Mouse (Mus musculus) stomach, embryonic 14.5 days (tissue): Measurements from ENCODE around the gene Ccdc153. TPM values are rescaled to one million over a fixed set of nuclear protein-coding genes. Genes with fewer than 3 reads are reported as not detected.
A peak's percentile ranks its signal among the peaks of the same experiment; 100 is the strongest.

Experiments used
- ATAC-seq: fragments of 200-750 bp; cut with Nextera tagmentation; 2 replicates; pipeline ENCODE4 v1.8.0; 2017; ENCODE audit warnings: low read depth, moderate TSS enrichment; ENCODE audit not compliant: insufficient number of reproducible peaks, insufficient read depth, low FRiP score
- H3K27ac ChIP-seq: fragments of 300-500 bp; sonication (generic); 2 replicates; pipeline ENCODE4 v1.5.1; 2014; ENCODE audit warnings: mild to moderate bottlenecking, low read length, moderate library complexity, mixed read lengths
- H3K27me3 ChIP-seq: fragments of 300-500 bp; sonication (generic); 2 replicates; pipeline ENCODE4 v1.6.1; 2014; ENCODE audit warnings: low read length, control low read depth, mixed read lengths; ENCODE audit not compliant: control insufficient read depth, insufficient read depth
- H3K36me3 ChIP-seq: fragments of 300-500 bp; sonication (generic); 2 replicates; pipeline ENCODE4 v1.6.1; 2014; ENCODE audit warnings: mild to moderate bottlenecking, control low read depth, low read length, moderate library complexity, mixed read lengths; ENCODE audit not compliant: control insufficient read depth, insufficient read depth
- H3K4me1 ChIP-seq: fragments of 300-500 bp; sonication (generic); 2 replicates; pipeline ENCODE4 v1.6.1; 2014; ENCODE audit warnings: low read length, control low read depth, mixed read lengths; ENCODE audit not compliant: control insufficient read depth, insufficient read depth
- H3K4me2 ChIP-seq: fragments of 300-500 bp; sonication (generic); replicated peaks from 2 replicates; pipeline ENCODE4 v1.6.1; 2014; ENCODE audit warnings: low read depth, low read length, control low read depth
- H3K4me3 ChIP-seq: fragments of 300-500 bp; sonication (generic); 2 replicates; pipeline ENCODE4 v1.5.1; 2014; ENCODE audit warnings: low read depth, low read length, control low read depth
- H3K9ac ChIP-seq: fragments of 300-500 bp; sonication (generic); replicated peaks from 2 replicates; pipeline ENCODE4 v1.6.1; 2014; ENCODE audit warnings: low read depth, mild to moderate bottlenecking, control low read depth, low read length, moderate library complexity, mixed read lengths
- H3K9me3 ChIP-seq: fragments of 300-500 bp; sonication (generic); 2 replicates; pipeline ENCODE4 v1.6.1; 2016; ENCODE audit warnings: low read depth, low read length, control low read depth; ENCODE audit not compliant: control insufficient read depth
- WGBS: fragments of 180-500 bp; shearing (Covaris S2); extraction: QIAGEN DNeasy Blood & Tissue Kit; methylation state at CpG from one replicate; pipeline ENCODE4 v1.1.7; 2014; 5-methylcytosine and 5-hydroxymethylcytosine counted together
- polyA plus RNA-seq: library from polyadenylated mRNA; unstranded; fragments of >200 nt; fragmentation: Nextera tagmentation; extraction: Ambion mirVana; gene quantifications from 2 replicates; pipeline ENCODE4 v1.2.1, GENCODE M21; 2014

Ccdc153 gene
- polyA plus RNA-seq, 1 experiment from 2014 or later = not detected

DNA sequence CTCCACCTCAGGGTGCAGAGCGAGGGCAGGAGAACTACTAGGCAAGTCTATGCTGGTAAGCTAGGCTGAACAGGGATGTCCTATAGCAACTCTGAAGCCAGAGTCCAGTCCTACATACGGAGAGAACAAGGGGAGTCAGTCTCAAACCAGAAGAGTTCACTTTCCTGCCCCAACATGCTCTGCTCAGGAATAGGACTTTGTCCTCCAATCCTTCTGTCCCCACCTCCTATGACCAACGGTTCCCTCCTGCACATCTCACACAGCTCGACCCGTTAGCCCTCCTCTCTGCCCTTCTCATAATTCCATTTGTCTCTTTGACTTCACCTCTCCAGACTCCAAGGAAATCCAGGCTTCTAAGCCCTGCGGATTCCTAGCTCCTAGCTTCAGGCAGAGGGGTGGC lies 7.4 kb downstream of the Ccdc153 start:
- Histone ChIP-seq H3K4me3 (no peak overlapping the region), H3K27ac (no peak overlapping the region), H3K4me2 (no peak overlapping the region), H3K9me3 (no peaks in the 10 kb centered on the region), H3K4me1 (no peaks in the 10 kb centered on the region), H3K36me3 (no peaks in the 10 kb centered on the region), H3K27me3 (no peaks in the 10 kb centered on the region), H3K9ac (no peak overlapping the region)
- no peak for ATAC-seq
- 77% methylated on average over 6 of the region's 6 CpGs for WGBS

DNA sequence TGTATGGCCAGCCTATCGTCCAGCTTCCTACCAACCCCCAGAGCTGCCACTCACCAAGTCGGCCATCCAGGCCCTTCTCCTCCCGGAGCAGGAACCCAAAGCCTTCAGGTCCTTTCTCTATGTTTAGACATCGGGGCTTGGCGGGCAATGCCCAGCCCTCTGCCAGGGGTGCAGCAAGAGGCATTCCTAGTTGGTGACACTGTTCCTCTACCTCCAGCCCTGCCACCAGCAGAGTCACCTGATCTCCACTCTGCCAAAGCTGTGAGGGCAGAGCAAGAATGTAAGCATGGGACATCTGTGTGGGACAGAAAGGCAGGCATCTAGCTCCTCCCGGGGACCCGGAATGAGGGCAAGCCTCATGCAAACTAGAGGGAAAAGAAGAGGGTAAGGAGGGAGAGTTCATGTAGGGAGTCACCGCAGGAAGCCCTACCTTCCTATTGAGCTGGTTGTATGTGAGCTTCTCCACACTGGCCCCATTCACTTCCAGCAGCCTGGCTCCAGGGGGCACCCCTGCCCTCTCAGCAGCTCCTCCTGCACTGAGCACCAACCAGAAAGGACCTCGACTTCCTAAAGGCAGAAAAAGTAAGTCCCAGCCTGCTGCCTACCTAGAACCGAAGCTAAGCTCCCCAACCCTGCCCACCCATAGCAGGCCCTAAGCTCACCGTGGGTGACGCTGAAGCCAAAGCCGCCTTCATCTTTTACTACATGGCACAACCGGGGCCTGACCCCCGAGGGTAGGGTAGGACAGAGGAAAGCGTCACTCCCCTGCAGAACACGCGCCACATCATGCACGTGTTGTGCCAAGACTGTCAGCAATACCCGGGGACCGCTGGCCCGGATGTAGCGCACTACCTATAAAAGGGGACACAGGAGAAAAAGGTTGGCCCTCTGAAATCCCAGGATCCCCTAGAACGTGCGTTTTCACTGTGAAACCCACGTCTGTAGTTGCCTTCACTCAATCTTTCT lies 9.0 kb downstream of the Ccdc153 start:
- Histone ChIP-seq H3K27me3 (no peaks in the 10 kb centered on the region), H3K4me1 (peaks cover 3% of the 10 kb centered on the region; the same call in 1 of the 2 replicates), H3K9ac (no peak overlapping the region), H3K4me3 (no peak overlapping the region), H3K27ac (no peak overlapping the region), H3K36me3 (no peaks in the 10 kb centered on the region), H3K4me2 (no peak overlapping the region), H3K9me3 (no peaks in the 10 kb centered on the region)
- 47% methylated on average over 26 of the region's 26 CpGs for WGBS
- peak; percentile 77; the same call in 1 of the 2 replicates for ATAC-seq

DNA sequence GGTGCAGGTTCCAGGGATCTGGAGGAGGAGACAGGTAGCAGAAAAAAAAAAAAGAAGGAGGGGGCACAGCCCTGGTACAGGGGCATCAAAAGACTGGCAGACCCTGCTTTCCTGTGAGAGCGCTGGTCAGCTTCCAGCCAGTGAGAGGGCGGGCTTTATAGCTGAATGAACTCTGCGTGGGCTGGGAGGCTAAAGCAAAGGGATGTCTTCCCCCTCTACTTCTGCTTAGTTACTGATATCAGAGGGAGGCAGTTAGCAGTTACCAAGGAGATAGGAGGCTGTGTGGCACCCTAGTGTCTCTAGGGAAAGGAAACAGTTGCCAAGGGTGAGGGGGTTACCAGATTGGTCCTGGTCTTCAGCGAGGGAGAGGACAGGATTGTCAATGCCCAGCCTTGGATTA lies 10.0 kb downstream of the Ccdc153 start:
- no peak for ATAC-seq
- H3K9ac ChIP-seq = no peak overlapping the region
- no peak overlapping the region for H3K27ac ChIP-seq
- H3K9me3 ChIP-seq = no peaks in the 10 kb centered on the region
- H3K36me3 ChIP-seq = no peaks in the 10 kb centered on the region
- no peaks in the 10 kb centered on the region for H3K27me3 ChIP-seq
- no peak overlapping the region for H3K4me2 ChIP-seq
- H3K4me1 ChIP-seq = peaks cover 8% of the 10 kb centered on the region; the same call in 1 of the 2 replicates
- H3K4me3 ChIP-seq = no peak overlapping the region
- WGBS = 53% methylated on average over 4 of the region's 4 CpGs

DNA sequence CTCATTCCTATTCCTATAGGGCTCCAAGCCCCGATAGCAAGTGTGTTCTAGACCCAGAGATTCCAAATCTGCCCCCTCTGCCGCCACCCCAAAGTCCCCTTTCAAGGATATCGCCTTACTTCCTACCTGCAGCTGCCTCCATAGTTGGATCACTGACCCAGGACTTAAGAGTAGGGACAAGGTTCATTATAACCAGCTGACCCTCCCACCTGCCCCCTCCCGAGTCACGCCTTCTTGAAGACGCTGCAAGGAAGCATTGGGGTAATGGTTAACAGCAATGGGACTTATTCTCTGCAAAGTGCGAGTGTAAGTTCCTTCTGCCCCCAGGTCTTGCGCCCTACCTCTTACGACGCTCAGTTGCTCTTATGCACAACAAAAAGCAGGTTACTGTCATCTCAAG lies 10.8 kb downstream of the Ccdc153 start, which contains the start of gene Pdzd3:
TSS of gene Pdzd3 (minus strand) at position 158 of the 400 bp plus-strand sequence.
- Histone ChIP-seq H3K27me3 (no peaks in the 10 kb centered on the region), H3K4me2 (no peak within 1 kb of the TSS), H3K36me3 (no peaks in the 10 kb centered on the region), H3K9me3 (no peaks in the 10 kb centered on the region), H3K27ac (no peak within 1 kb of the TSS), H3K4me3 (no peak within 1 kb of the TSS), H3K4me1 (peaks cover 8% of the 10 kb centered on the region; the same call in 1 of the 2 replicates), H3K9ac (no peak within 1 kb of the TSS)
- no peak for ATAC-seq
- WGBS = 73% methylated on average over 10 of the region's 10 CpGs

DNA sequence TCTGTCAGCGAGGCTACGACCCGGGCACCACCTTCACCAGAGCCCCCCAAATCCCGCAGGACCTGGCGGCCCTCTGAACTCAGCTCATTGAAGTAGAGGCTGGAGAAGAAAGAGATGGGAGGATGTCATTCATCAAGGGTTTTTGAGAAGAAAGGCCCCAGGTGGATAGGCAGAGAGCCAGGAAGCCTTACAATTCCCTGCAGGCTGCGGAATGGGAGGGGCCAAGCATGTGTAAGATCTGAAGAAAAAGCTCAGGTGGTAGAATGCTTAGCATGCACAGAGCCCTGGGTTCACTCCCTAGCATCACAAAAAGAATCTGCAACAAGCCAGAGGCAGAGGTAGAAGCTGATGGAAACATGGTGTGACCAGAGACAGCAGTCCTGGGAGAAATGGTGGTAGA lies 13.0 kb downstream of the Ccdc153 start:
- no peaks in the 10 kb centered on the region for H3K27me3 ChIP-seq
- H3K4me1 ChIP-seq = peaks cover 8% of the 10 kb centered on the region; the same call in 1 of the 2 replicates
- no peak overlapping the region for H3K27ac ChIP-seq
- WGBS = 68% methylated on average over 6 of the region's 6 CpGs
- no peaks in the 10 kb centered on the region for H3K9me3 ChIP-seq
- H3K4me3 ChIP-seq = no peak overlapping the region
- no peak for ATAC-seq
- H3K9ac ChIP-seq = no peak overlapping the region
- H3K4me2 ChIP-seq = no peak overlapping the region
- H3K36me3 ChIP-seq = no peaks in the 10 kb centered on the region

DNA sequence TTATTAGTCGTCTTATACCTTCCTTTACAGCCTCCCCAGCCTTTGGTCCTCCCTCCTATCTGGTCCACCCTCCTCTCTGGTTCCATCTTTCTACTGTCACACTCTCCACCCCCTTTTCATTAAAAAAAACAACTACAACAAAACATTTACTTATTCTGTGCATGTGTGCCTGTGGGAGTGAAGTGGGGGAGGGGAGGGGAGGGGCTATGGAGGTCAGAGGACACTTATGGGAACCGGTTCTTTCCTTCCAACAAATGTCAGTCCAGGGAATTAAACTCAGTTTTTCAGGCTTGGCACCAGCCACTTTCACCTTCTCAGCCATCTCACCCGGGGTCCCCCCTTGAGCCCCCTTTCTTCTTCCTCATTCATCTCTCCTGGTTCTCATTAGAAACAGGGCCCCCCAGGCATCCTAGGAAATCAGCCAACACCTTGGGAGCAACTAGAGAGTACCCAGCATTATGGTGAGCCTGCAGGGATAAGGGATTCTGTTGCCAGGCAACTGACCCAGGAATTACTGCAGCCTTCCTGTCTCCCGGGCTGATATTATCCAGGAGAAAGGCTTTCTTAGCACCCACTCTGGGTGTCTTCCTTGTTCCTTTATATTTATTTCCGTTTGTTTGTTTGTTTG lies 14.1 kb downstream of the Ccdc153 start:
- 17% methylated on average over 5 of the region's 5 CpGs for WGBS
- no peaks in the 10 kb centered on the region for H3K27me3 ChIP-seq
- no peaks in the 10 kb centered on the region for H3K9me3 ChIP-seq
- H3K27ac ChIP-seq = no peak overlapping the region
- no peaks in the 10 kb centered on the region for H3K36me3 ChIP-seq
- no peak overlapping the region for H3K4me3 ChIP-seq
- peaks cover 8% of the 10 kb centered on the region; the same call in 1 of the 2 replicates for H3K4me1 ChIP-seq
- no peak overlapping the region for H3K4me2 ChIP-seq
- ATAC-seq = no peak
- H3K9ac ChIP-seq = no peak overlapping the region

DNA sequence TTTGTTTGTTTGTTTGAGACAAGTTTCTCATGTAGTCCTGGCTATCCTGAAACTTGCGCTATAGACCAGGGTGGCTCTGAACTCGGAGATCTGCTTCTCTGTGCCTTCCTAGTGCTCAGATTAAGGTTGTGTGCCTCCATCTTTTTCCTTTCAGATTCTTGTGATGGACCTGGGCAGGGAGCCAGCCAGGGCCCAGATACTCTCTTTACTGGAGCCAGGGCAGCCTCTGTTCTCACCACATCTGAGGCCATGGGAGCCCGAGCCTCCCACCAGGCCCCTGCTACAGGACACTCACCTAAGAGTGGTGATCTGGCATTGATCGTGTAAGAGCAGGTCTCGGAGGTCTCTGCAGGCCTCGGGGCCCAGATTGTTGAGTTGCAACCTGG lies 14.7 kb downstream of the Ccdc153 start:
- 67% methylated on average over 6 of the region's 6 CpGs for WGBS
- H3K4me1 ChIP-seq = peaks cover 8% of the 10 kb centered on the region; the same call in 1 of the 2 replicates
- H3K9ac ChIP-seq = no peak overlapping the region
- no peak overlapping the region for H3K4me2 ChIP-seq
- ATAC-seq = no peak
- no peak overlapping the region for H3K4me3 ChIP-seq
- no peaks in the 10 kb centered on the region for H3K27me3 ChIP-seq
- H3K27ac ChIP-seq = no peak overlapping the region
- no peaks in the 10 kb centered on the region for H3K9me3 ChIP-seq
- H3K36me3 ChIP-seq = no peaks in the 10 kb centered on the region

DNA sequence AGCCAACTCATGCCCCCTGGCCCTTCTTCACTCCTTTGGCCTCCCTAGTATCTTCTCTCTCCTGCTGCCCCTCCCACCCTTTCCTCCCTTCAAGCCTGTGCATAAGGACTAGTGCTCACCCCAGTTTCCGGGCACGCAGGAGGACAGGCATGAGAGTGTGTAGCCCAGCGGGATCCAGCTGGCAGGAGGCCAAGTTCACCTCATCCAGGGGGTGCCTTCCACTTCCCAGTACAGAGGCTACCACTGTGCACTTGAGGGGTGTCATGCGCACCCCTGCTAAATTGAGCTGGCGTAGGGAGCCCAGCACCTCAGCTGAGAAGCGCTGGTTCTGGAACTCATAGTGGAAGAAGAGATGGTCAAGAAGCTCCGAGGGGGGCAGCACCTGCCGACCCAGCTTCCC lies 15.7 kb downstream of the Ccdc153 start:
- Histone ChIP-seq H3K27me3 (no peaks in the 10 kb centered on the region), H3K36me3 (no peaks in the 10 kb centered on the region), H3K9me3 (no peaks in the 10 kb centered on the region), H3K4me3 (no peak overlapping the region), H3K27ac (no peak overlapping the region), H3K4me1 (peaks cover 8% of the 10 kb centered on the region; the same call in 1 of the 2 replicates), H3K9ac (no peak overlapping the region), H3K4me2 (no peak overlapping the region)
- ATAC-seq = no peak
- 82% methylated on average over 8 of the region's 8 CpGs for WGBS
